Mouse (Mus musculus): ENCODE data around the gene Gm28038.

- no peak for TF ChIP-seq CTCF (IDR thresholded peaks at IDR 0.05; ENCODE audit: low read depth, low read length)
- TF ChIP-seq POLR2A (IDR thresholded peaks at IDR 0.05; ENCODE audit: insufficient read depth, low read length) = no peak
Measured at GRCm38 (mm10) chr2:30238906-30239465, 41.9 kb upstream of the Gm28038 start.

All from ES-Bruce4 (cell line).